Mouse (Mus musculus): Measurements from ENCODE around the gene Osbpl9.

DNA sequence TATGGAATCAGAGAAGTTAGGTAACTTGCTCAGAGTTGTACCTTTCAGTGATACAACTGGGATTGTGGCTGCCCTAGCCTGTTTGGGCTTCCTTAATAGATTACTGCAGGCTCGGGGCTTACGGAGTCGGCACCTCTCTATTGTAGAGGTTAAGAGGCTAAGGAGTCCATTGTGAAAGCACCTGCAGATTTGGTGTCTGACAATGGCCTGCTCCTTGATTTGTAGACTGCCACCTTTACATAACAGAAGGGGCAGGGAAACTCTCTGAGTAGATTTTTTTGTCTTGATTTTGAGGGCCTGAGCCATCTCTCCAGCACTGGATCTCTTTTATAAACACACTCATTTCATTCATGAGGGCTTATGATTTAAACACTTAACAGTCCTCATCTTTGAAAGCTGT lies 175.5 kb downstream of the Osbpl9 start:
- TF ChIP-seq FLI1 (IDR thresholded peaks at IDR 0.05; ENCODE audit: low read length): no peak
- TF ChIP-seq GATA1 (IDR thresholded peaks at IDR 0.05; ENCODE audit: borderline replicate concordance, low read length): no peak

Measured in megakaryocyte, embryonic 14.5 days (primary cell).